Mouse (Mus musculus): Measurements from ENCODE around the gene Rtp3. TPM values are rescaled to one million over a fixed set of nuclear protein-coding genes. Genes with fewer than 3 reads are reported as not detected.

The Rtp3 gene
- total and polyA plus RNA-seq, 3 experiments: 3.9 to 8.8 (median 4.7) TPM

- no peak for DNase-seq
Observed at GRCm38 (mm10) chr9:110945343-110945742, 45.0 kb downstream of the Rtp3 start.

DNA sequence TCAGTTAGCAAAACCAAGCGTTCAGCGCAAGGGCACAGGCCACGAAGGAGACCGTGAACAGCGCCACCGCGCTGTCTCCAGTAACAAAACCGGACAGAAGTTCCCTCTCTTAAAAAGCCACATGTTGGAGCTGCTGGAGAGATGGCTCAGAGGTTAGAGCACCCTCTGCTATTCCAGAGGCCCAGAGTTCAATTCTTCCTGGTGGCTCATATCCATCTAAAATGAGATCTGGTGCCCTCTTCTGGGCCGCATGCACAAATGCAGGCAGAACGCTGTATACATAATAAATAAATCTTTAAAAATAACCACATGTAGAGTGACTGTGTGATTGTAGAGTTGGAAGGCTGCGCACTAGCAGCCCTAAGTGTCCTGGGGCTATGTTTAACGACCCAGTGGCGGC is 46.1 kb downstream of the Rtp3 start:
- DNase-seq: no peak

GRCm38 (mm10) chr9:110937506-110938490 is 52.6 kb downstream of the Rtp3 start:
- DNase-seq: peak; percentile 74

- no peak for DNase-seq
Observed at GRCm38 (mm10) chr9:110935941-110936340, 54.4 kb downstream of the Rtp3 start.

Other genes starting within 250 kb of the Rtp3 start
- under 1 TPM in 1 of 2 experiments, not detected in 1; 0.66 TPM for gene Myl3, start 248.7 kb downstream of the Rtp3 start, total RNA-seq (2021)
- 0.22 TPM in 1 of 2 replicates, not detected in the other for gene Myl3, start 248.7 kb downstream of the Rtp3 start, polyA plus RNA-seq (2012; rRNA removed)
- 10 to 100 TPM; 14.7 to 16.3 TPM for gene Pth1r, start 243.4 kb downstream of the Rtp3 start, total RNA-seq (2021)
- gene Pth1r, start 243.4 kb downstream of the Rtp3 start, polyA plus RNA-seq (2012; rRNA removed): 37.8 and 51.4 TPM in 2 replicates
- not detected for gene Prss42, start 192.4 kb downstream of the Rtp3 start, total RNA-seq (2021)
- gene Prss42, start 192.4 kb downstream of the Rtp3 start, polyA plus RNA-seq (2012; rRNA removed): not detected in 2 replicates
- gene Prss44, start 176.6 kb downstream of the Rtp3 start, total RNA-seq (2021): not detected
- not detected in 2 replicates for gene Prss44, start 176.6 kb downstream of the Rtp3 start, polyA plus RNA-seq (2012; rRNA removed)
- not detected for gene Prss43, start 163.9 kb downstream of the Rtp3 start, total RNA-seq (2021)
- gene Prss43, start 163.9 kb downstream of the Rtp3 start, polyA plus RNA-seq (2012; rRNA removed): not detected in 2 replicates
- gene Prss45, start 156.0 kb downstream of the Rtp3 start, total RNA-seq (2021): not detected
- gene Prss45, start 156.0 kb downstream of the Rtp3 start, polyA plus RNA-seq (2012; rRNA removed): not detected in 2 replicates
- not detected for gene Prss46, start 146.1 kb downstream of the Rtp3 start, total RNA-seq (2021)
- gene Prss46, start 146.1 kb downstream of the Rtp3 start, polyA plus RNA-seq (2012; rRNA removed): not detected in 2 replicates
- not detected for gene Prss50, start 132.6 kb downstream of the Rtp3 start, total RNA-seq (2021)
- not detected in 2 replicates for gene Prss50, start 132.6 kb downstream of the Rtp3 start, polyA plus RNA-seq (2012; rRNA removed)
- gene Als2cl, start 110.7 kb downstream of the Rtp3 start, total RNA-seq (2021): 10 to 100 TPM; 13.3 to 20.2 TPM
- 43.0 and 52.5 TPM in 2 replicates for gene Als2cl, start 110.7 kb downstream of the Rtp3 start, polyA plus RNA-seq (2012; rRNA removed)
- 1 to 10 TPM; 2.0 to 3.9 TPM for gene Tmie, start 110.5 kb downstream of the Rtp3 start, total RNA-seq (2021)
- gene Tmie, start 110.5 kb downstream of the Rtp3 start, polyA plus RNA-seq (2012; rRNA removed): 2.2 and 4.6 TPM in 2 replicates
- gene Fam240a, start 73.7 kb downstream of the Rtp3 start, total RNA-seq (2021): not detected
- gene Fam240a, start 73.7 kb downstream of the Rtp3 start, polyA plus RNA-seq (2012; rRNA removed): not detected in 2 replicates
- not detected for gene Tdgf1, start 44.4 kb downstream of the Rtp3 start, total RNA-seq (2021)
- not detected in 2 replicates for gene Tdgf1, start 44.4 kb downstream of the Rtp3 start, polyA plus RNA-seq (2012; rRNA removed)
- 10 to 100 TPM in 1 of 2 experiments, 1 to 10 TPM in 1; 8.0 to 18.5 TPM for gene Lrrc2, start 39.0 kb downstream of the Rtp3 start, total RNA-seq (2021)
- gene Lrrc2, start 39.0 kb downstream of the Rtp3 start, polyA plus RNA-seq (2012; rRNA removed): 0.34 and 0.39 TPM in 2 replicates
- 1 to 10 TPM in 1 of 2 experiments, under 1 TPM in 1; 0.86 to 2.1 TPM for gene Ltf, start 28.7 kb upstream of the Rtp3 start, total RNA-seq (2021)
- 0.26 TPM in 1 of 2 replicates, not detected in the other for gene Ltf, start 28.7 kb upstream of the Rtp3 start, polyA plus RNA-seq (2012; rRNA removed)
- 10 to 100 TPM in 1 of 2 experiments, 1 to 10 TPM in 1; 8.0 to 10.1 TPM for gene Ccrl2, start 66.9 kb upstream of the Rtp3 start, total RNA-seq (2021)
- 4.8 and 5.2 TPM in 2 replicates for gene Ccrl2, start 66.9 kb upstream of the Rtp3 start, polyA plus RNA-seq (2012; rRNA removed)
- 10 to 100 TPM; 51.4 to 60.7 TPM for gene Lrrfip2, start 127.0 kb upstream of the Rtp3 start, total RNA-seq (2021)
- gene Lrrfip2, start 127.0 kb upstream of the Rtp3 start, polyA plus RNA-seq (2012; rRNA removed): 10.7 and 11.6 TPM in 2 replicates

All from adrenal gland, adult 2 months (tissue).